Mouse (Mus musculus) adrenal gland, adult 8-10 months (tissue): Measurements from ENCODE around the gene Fam49a. TPM values are rescaled to one million over a fixed set of nuclear protein-coding genes. Genes with fewer than 3 reads are reported as not detected.

Source experiments
- DNase-seq: peaks from one replicate; pipeline ENCODE4 v3.0.0; 2022
- total RNA-seq, 4 experiments: library from RNA; stranded (reverse); gene quantifications; 2 replicates each; pipeline ENCODE4 v1.2.4; 2022

Fam49a gene
- total RNA-seq, 4 experiments from 2014 or later: 18.2 to 25.3 (median 21.5) TPM

DNA sequence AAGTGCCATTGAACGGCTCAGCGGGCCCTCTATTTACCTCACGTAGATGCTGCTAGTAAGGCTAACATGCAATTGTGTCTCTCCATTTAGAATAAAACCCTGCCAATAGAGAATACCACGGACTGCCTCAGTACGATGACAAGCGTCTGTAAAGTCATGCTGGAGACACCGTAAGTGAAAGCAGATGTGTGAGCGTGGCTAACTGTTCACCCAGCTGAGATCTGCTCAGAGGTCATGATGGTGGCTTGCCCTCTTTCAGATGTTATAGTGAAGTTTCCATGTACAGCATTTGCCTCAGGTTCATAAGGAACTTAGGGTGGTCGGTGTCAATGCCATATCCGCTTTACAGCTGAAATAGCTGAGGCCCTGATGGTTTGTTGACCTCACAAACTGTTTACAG, 100.4 kb downstream of the Fam49a start:
- no peak for DNase-seq

DNA sequence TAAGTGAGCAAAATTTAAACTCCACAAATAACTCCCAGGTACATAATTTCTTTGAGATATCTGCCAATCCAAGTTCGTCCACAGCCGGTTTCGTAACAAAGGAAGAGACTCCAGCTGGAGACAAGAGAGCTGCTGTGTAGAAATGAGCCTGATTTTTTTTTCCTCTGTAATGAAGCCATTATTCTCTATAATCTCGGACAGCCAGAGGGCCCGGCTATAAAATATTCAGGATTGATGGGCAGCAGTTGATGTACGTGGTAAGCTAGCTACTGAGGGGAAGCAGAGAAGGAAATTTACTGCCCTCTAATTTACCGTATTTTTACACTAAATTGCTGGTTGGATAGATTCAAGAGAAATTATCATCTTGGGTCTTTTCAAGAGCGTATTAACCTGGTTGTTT, 102.3 kb downstream of the Fam49a start:
- no peak for DNase-seq

DNA sequence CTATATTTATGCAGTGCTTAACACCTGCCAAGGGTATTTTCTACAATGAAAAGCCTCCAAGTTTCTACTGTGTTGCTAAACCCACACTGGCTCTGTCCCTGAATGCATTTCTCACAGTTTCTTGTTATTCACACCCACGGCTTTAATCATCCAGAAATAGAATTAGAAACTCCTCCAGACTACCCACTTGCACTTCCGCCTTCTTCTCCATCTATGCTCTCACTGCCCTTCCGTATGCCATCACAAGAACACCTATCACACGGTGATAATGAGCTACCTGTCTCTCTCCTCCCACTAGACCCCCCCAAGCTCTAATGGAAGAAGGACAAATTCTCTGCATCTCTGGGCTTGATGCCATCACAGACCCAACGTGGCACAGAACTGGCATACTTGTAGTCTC, 105.5 kb downstream of the Fam49a start:
- DNase-seq: no peak

DNA sequence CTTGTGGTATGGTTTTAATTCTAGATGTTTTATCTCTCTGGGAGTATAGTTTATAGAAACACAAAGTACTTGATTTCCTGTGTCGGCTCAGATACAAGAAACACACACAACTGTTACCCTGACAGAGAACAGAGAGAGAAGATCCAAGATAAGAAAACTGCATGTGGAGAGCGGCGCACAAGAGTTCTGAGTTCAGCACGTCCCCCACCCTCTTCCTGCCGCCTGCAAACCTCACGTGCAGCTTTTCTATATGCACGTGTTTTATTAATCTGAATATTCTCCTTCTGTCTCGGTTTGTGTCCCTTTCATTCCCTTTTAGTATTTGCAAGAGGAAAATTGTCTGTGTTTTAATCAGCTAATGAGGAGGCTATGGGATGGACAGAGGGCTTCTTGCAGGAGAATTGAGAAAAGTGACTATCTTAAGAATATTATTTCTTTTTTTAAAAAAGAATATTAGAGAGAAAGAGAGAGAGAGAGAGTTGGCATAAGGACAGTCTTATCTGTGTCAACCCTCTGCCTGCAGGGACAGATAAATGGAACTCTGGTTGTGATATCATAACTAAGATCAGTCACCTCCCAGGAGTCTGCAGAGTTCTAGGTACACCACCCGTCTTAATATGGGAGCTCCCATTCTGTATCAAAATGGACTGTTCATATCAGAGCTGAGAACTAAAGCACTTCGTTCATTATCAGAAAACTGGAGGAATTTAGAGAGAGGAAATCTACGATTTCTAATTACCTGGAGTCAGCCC, 111.3 kb downstream of the Fam49a start:
- DNase-seq: no peak

DNA sequence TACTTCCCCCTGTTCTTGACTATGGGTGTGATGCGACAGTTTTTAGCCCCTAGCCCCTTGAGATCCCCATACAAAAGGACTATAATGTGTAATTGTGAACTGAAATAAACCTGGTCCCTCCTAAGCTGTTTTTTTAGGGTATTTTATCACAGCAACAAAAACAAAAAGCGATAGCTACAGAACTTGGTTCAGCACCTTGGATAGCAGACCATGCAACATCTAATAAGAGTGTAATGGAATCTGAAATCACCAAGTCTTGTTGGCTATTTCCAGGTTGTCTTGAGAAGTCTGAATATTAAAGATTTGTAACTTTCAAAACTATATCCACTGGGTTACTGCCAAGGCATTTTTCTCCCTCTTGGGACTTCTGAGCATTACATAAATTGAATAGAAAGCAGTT, 117.1 kb downstream of the Fam49a start:
- no peak for DNase-seq

DNA sequence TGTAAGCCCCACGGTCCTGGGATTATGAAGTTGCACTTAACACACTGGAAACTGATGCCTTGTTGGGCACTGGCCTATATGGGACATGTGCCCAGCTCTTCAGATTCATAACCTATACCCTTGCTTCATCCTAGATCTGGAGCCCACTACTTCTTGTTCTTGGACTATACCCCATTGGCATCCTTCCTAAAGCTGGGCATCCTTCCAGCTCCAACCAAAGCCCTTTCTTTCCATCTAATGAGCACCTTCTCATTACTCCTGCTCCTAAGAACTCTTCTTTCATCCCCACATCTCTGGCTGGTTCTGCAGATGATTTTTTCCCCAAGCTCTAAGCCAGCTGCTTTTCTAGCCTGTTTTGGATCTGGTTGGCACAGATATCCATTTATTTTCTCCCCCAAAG, 127.3 kb downstream of the Fam49a start:
- DNase-seq: no peak

DNA sequence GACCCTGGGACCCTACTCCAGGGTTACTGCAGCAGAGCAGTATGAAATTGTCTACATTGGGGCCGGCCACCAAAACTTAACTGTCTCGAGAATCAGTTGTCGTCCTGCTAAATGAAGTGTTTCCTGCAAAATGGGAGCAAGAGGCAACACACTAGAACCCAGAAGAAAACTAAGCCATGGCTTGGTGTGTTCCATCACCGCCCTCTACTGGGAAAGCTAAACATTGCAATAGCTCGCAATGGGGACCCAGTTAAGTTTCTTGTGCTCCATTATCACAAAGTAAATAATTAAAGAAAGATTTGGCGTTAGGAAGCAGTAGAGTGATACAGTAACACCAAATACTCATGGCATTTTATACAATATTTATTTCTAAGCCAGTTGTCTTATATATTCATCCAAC, 134.3 kb downstream of the Fam49a start:
- no peak for DNase-seq

DNA sequence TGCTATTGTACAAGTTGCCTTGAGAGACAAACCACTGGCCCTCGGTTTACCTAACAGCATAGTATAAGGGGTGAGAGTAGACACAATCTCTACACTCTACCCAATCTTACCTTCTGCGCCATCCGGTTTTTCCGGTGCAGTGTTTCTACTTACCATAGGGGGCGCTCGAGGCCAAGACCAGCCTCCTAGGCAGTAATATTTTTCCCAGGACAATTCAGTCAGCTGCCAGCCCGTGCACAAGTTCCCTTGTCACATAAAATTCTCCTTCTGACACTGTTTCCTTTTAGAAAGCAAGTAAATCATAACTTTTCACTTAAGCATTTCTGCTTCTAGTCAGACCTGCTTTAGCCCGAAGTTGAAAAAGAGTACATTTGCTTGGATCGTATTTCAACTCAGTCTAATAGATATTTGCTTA, 139.1 kb downstream of the Fam49a start:
- DNase-seq: peak; percentile 11

DNA sequence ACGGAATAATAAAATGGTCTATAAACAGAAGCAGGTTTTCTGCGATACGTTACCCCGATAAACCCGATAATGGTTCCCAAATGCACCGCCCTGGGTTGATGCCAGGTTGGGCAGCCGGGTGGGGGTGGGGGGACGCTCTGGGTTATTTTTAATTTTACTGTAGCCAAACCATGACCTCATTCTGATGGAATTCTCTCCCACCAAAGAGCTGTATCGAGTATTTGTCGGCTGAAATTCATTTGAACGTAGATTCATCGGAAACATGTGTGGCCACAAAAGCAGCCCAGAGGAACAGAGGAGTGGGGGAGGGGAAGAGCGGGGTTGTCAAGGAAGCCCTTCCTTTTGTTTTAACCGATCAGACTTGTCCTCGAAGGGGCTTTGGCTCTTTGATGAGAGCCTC, 139.6 kb downstream of the Fam49a start:
- DNase-seq: no peak

DNA sequence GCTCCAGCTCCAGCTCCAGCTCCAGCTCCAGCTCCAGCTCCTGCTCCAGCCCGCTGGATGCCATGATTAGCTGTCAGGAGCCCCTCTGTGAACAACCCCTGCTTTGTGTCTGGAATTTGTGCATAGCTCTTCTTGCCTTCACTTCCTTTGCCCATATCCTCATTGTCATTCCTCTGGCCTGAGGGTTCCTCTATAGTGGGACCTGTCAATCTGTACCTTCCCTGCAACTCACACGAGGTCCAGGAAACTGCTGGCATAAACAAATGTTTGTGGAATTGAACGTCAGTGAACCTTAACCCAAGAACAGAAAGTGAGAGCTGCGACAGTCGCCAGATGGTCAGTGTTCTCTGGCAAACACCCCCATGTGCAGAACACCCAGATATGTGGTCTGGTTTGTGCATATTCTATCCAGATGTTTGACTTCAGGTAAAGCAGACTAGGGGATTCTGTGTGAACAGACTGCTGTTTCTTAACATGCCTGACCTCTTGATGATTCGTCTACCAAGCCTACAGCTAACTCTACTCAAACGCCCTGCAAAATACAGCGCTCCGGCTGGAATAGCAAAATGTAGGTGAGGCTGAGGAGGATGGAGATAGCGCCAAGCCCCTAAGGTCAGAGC, 143.7 kb downstream of the Fam49a start:
- DNase-seq: no peak

DNA sequence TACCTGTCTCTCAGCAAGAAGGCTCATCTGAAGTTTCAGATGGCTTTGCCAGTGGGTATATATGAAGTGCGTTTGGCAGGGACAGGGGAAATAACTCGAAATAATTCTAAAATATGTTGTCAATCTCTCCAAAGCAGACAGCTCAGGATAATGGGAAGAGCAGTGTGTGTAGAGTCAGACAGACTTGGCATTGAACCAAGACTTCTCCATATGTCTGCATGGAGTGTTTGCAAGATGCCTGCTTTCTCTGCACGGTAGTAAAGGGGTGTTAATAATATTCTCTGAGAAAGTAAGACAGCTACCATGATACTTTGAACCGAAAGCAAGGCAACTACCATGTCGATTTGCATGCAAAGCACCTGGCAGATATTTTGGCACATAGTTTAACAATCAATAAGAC, 147.1 kb downstream of the Fam49a start:
- DNase-seq: no peak

DNA sequence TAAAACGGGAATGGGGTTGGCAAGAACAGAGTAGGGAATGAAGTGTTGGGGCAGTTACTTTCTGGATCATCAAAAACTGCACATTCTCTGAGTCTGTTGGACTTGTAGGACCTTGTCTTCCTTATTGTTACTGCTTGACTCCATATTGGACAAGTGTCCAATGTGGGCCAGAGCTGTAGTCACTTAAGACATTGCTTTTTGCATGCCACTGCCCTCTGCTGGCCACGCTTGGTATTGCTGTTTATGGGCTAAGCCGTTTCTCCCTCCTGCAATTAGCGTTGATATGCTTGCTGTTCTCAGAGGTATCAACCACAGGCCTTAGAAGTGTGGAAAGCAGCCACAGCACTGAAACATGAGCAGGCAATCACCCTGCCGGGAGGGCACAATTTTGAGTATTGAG, 150.7 kb downstream of the Fam49a start:
- DNase-seq: peak; percentile 47

DNA sequence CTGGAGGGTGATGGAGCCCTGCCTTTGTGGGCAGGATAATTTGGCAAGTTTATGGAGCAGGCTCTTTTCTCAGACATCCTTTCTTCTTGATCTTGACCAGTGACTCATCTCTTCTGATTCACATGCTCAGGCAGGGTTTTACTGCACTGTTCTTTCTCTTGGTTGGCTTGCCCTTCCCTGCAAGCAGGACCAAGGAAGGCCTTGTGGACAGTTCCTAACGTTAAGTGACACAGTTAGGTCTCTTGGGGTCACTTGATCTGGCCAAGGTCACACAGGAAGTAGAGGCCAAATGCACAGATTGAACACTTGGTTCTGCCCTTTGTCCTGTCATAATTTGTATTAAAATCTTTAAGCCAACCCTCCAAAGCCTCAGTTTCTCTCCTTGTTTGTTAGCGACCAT, 158.5 kb downstream of the Fam49a start:
- no peak for DNase-seq

DNA sequence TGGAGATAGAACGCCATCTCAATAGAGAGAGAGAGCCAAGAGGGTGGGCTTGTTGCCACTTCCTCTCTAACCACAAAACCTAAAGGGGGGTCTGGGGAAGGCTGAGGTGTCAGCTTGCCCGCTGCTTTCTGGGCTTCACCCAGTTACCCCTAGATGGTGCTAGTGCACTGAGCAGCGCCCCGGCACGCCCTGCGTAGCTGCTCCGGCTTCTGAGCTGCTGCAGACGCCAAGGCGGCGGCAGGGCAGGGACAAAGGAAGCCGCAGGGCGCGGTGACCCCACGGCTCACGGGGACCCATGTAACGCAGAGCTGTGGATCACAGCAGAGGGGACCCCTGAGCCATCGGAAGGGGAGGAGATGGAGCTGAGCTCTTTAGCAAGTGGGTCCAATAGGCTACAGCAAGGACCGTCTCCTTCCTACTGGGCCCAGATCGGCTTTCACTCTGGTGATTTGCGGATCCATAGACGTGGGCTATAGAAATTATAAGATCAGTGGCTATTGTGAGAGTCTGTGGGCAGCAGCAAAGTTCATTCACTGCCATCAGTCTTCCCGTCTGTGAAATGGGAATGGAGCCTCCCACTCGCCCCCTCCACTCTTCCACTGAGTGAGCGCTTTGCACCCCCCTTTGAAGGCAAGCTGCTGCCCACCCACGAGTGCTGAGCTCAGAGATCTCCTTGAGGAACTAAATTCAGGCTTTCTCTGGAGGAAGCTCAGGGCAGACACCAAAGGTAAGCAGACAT, 159.1 kb downstream of the Fam49a start:
- DNase-seq: peak; percentile 49

DNA sequence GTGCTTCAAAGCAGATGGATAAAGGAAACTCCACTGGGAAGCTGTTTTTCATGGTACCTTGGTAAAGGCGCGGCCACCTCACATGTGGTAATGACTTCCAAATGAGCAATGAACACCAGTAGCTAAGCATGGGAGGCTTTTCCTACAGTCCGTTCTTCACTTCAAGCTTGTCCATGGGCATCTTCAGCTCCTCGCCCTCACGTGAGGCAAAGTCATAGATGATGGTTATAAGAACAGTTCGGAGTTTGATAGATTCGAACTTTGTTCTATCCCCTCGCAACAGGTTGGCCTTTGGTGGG, 159.6 kb downstream of the Fam49a start:
- no peak for DNase-seq

DNA sequence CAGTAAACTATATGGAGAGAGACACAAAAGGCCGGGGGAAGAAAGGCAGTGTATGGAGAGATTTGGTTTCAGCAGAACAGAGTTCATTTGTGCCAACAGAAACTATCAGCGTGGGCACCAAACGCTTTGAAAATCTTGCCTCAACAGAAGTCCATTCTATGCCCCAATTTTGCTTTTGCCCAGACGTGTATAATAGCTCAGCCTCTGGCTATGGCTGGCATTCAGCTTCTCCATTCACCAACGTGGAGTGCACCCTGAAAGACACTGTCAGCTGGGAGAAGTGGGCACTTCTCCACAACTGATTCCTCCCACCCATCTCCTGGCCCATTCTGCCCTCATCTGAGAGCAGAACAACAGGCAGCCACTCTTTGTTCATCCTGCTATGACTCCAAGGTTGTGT, 163.2 kb downstream of the Fam49a start:
- DNase-seq: no peak

DNA sequence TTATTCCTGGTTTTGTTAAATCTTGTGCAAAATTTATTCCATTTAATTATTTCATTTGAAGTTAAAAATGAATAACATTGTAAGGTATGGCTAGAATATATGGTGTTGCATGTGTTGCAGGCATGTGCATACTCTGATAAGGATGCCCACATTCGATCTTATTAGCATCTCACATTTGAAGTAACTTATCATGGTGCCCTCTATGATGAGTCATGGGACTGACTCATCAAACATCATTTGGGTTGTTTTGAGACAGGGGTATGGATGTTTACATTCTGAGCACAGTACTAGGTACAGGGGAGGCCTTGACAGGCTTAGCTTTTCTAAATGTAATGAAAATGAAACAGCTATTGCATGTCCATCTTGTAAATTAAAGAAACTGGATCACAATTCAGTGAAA, 165.3 kb downstream of the Fam49a start:
- no peak for DNase-seq

DNA sequence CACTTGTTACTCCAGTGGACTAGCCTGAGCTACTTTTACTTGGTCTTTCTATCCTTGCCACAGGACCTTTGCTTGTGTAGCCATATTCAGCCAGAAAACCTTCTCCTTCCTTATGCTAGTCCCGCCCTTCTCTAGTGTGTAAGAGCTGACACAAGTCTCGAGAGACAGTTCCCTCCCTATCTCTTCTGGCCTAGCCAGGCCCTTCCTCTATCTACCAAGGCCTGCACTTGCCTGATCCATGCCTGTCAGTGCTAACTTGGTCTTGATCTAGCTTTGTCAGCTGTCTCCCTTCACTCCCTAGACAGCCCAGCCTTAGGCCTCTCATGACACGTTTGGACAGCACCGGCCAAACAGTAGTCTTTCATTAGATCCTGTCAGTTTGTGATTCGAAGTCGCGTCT, 166.9 kb downstream of the Fam49a start:
- DNase-seq: no peak
